In the genomic region with DNA sequence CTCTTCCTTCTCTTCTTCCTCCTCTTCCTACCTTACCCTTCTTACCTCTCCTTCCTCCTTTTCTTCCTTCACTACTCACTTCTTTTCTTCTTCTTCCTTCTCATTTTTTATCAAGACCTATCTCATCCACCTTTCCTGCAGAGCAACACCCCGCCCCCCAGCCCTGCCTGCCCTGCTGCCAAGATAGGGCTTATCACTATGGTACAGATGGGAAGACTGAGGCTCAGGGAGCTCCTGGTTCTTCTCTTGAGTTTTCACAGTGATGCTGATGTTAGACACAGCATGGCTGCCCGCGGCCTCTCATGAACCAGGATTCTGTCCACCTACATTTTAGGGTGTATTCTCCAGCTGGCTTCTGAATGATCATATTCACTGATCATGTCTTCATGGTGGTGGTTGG, we compare ENCODE assay signal across 15 mouse cellular contexts.
DNase-seq lines count a peak whose midpoint lies in the region; ATAC-seq and TF ChIP-seq lines count a peak whose summit lies in the region.
"Had no signal": no experiment of that assay in that cellular context is flagged by ENCODE, and none has a peak within 500 bp of the region (broad histone marks: within the 10 kb centered on the region; RNA-seq: fewer than 3 reads in every experiment).

No protein-coding gene starts in this region.

- H3K9ac ChIP-seq in heart, embryonic 12.5 days = no peak overlapping the region
- H3K9ac ChIP-seq in stomach, embryonic 15.5 days = no peak overlapping the region
- H3K9ac ChIP-seq in stomach, postnatal 0 days (ENCODE audit: low read length) = no peak overlapping the region
- peak overlapping the region; percentile 57 for H3K9ac ChIP-seq in liver, embryonic 15.5 days
- H3K9ac ChIP-seq: heart, embryonic 15.5 days had no signal

- TF ChIP-seq CTCF in stomach, postnatal 0 days (IDR thresholded peaks at IDR 0.05; ENCODE audit: low read depth) = no peak

- 76% methylated on average over 3 of the region's 3 CpGs for WGBS in heart, embryonic 12.5 days
- 82% methylated on average over 3 of the region's 3 CpGs for WGBS in stomach, embryonic 15.5 days
- 90% methylated on average over 3 of the region's 3 CpGs for WGBS in stomach, postnatal 0 days
- WGBS in liver, embryonic 15.5 days (ENCODE audit: insufficient replicate concordance) = 32% methylated on average over 3 of the region's 3 CpGs

- no peaks in the 10 kb centered on the region for H3K4me1 ChIP-seq in heart, embryonic 12.5 days (replicated peaks)
- H3K4me1 ChIP-seq in stomach, embryonic 15.5 days = peaks cover 3% of the 10 kb centered on the region
- no peaks in the 10 kb centered on the region for H3K4me1 ChIP-seq in stomach, postnatal 0 days (replicated peaks; ENCODE audit: control insufficient read depth, insufficient read depth)
- H3K4me1 ChIP-seq in liver, embryonic 15.5 days (replicated peaks) = peaks cover 69% of the 10 kb centered on the region

- no peak overlapping the region for H3K4me3 ChIP-seq in heart, embryonic 12.5 days
- H3K4me3 ChIP-seq in stomach, embryonic 15.5 days (replicated peaks) = no peak overlapping the region
- no peak overlapping the region for H3K4me3 ChIP-seq in stomach, postnatal 0 days (ENCODE audit: low read depth, low read length)
- peak overlapping the region; percentile 32 for H3K4me3 ChIP-seq in liver, embryonic 15.5 days (replicated peaks)
- H3K4me3 ChIP-seq: heart, embryonic 15.5 days had no signal

- H3K27me3 ChIP-seq in heart, embryonic 12.5 days (replicated peaks) = 0 out of 2 replicates have a peak, but pooled peaks cover 5% of the 10 kb centered on the region
- H3K27me3 ChIP-seq in stomach, embryonic 15.5 days (replicated peaks) = no peaks in the 10 kb centered on the region
- no peaks in the 10 kb centered on the region for H3K27me3 ChIP-seq in stomach, postnatal 0 days (ENCODE audit: control insufficient read depth, insufficient read depth, low read length)
- peaks cover 1% of the 10 kb centered on the region for H3K27me3 ChIP-seq in liver, embryonic 15.5 days
- H3K27me3 ChIP-seq: heart, embryonic 15.5 days had no signal

- no peaks in the 10 kb centered on the region for H3K9me3 ChIP-seq in heart, embryonic 12.5 days (replicated peaks)
- H3K9me3 ChIP-seq in stomach, embryonic 15.5 days = no peaks in the 10 kb centered on the region
- H3K9me3 ChIP-seq in stomach, postnatal 0 days (ENCODE audit: control insufficient read depth, low read length) = no peaks in the 10 kb centered on the region
- H3K9me3 ChIP-seq in liver, embryonic 15.5 days (replicated peaks) = no peaks in the 10 kb centered on the region
- H3K9me3 ChIP-seq: heart, embryonic 15.5 days had no signal

- H3K4me2 ChIP-seq in heart, embryonic 12.5 days = no peak overlapping the region
- H3K4me2 ChIP-seq in stomach, embryonic 15.5 days = no peak overlapping the region
- no peak overlapping the region for H3K4me2 ChIP-seq in stomach, postnatal 0 days (replicated peaks; ENCODE audit: low read depth)
- H3K4me2 ChIP-seq in liver, embryonic 15.5 days = peak overlapping the region; percentile 71
- H3K4me2 ChIP-seq: heart, embryonic 15.5 days had no signal

- no peak for TF ChIP-seq EP300 in stomach, postnatal 0 days (optimal IDR thresholded peaks at IDR 0.05)

- H3K27ac ChIP-seq in heart, embryonic 12.5 days (ENCODE audit: poor library complexity, severe bottlenecking) = peak overlapping the region; percentile 54; the same call in 1 of the 2 replicates
- no peak overlapping the region for H3K27ac ChIP-seq in stomach, embryonic 15.5 days
- no peak overlapping the region for H3K27ac ChIP-seq in stomach, postnatal 0 days (replicated peaks)
- H3K27ac ChIP-seq in liver, embryonic 15.5 days (replicated peaks) = peak overlapping the region; percentile 92
- H3K27ac ChIP-seq: heart, embryonic 15.5 days had no signal

- no peaks in the 10 kb centered on the region for H3K36me3 ChIP-seq in heart, embryonic 12.5 days
- H3K36me3 ChIP-seq in stomach, embryonic 15.5 days = no peaks in the 10 kb centered on the region
- H3K36me3 ChIP-seq in stomach, postnatal 0 days (ENCODE audit: control insufficient read depth, insufficient read depth, low read length) = no peaks in the 10 kb centered on the region
- H3K36me3 ChIP-seq in liver, embryonic 15.5 days (replicated peaks) = no peaks in the 10 kb centered on the region
- H3K36me3 ChIP-seq: heart, embryonic 15.5 days had no signal

- DNase-seq in heart, adult 8-10 months (ENCODE audit: low spot score) = no peak
- DNase-seq in stomach, postnatal 0 days (ENCODE audit: low spot score) = no peak
- DNase-seq in right cerebral cortex, postnatal 4 days = no peak
- DNase-seq in left cerebral cortex, adult 8-10 months (ENCODE audit: low spot score in 2 of 2) = no peak
- DNase-seq in layer of hippocampus, adult 11-12 months (ENCODE audit: low spot score) = no peak
- DNase-seq: adrenal gland, postnatal 10 days; cerebellum, postnatal 36 days; gastrocnemius, postnatal 14 days; lung, adult 18-20 months; thymus, adult 2 months had no signal

- ATAC-seq in heart, embryonic 12.5 days (ENCODE audit: insufficient number of reproducible peaks, low FRiP score) = peak; percentile 88
- peak; percentile 91 for ATAC-seq in stomach, embryonic 15.5 days (ENCODE audit: insufficient read depth, low FRiP score, low read depth)
- ATAC-seq in stomach, postnatal 0 days (ENCODE audit: low FRiP score, low TSS enrichment) = no peak; the same call in 1 of the 2 replicates
- ATAC-seq in liver, embryonic 15.5 days (ENCODE audit: insufficient read depth) = peak; percentile 83
- ATAC-seq: hindbrain, embryonic 16.5 days had no signal

Comparison
In these comparisons a context has a peak if more than half of its experiments do, and no peak if none do; other contexts are left out.
1. H3K27ac ChIP-seq: peak in heart, embryonic 12.5 days (single experiment) and liver, embryonic 15.5 days (single experiment); none in stomach, embryonic 15.5 days (single experiment) and stomach, postnatal 0 days (single experiment).